Mouse (Mus musculus): Measurements from ENCODE around the gene Zfp446.

DNA sequence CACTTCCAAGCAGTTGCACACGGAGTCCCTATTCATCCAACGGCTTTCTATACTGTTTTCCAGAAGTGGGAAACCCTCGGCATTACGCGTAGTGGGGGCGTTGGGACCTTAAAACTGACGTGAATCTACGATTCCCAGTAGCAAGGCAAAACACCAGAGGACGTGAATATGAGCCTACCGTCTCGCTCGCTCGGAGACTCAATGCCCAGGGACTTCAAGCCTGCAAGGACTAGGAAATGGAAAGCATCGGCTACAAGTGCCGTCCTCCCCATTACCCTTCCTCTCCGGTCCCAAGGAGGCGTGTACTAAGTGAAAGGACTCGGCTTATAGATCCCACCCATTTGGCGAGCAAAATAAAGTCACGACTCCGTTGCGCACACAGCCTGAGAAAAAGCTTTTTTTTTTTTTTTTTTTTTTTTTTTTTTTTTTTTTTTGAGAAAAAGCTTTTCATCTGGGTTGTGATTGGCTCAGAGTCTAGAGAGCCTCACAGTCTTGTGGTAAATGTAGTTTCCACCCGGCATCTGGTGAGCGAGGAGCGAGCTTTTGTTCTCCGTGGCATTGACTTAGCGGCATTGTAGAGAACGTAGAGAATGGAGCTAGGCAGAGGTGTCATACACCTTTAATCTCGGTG lies 16.0 kb upstream of the Zfp446 start:
- TF ChIP-seq GATA1 (IDR thresholded peaks at IDR 0.05; ENCODE audit: low read length) (no peak), TAL1 (IDR thresholded peaks at IDR 0.05; ENCODE audit: low read length) (no peak)
